Mouse (Mus musculus) embryonic fibroblast, embryonic 13.5 days (primary cell): ENCODE data around the gene Plekhg5.

Experiments used
- CTCF ChIP-seq: IDR thresholded peaks from 2 replicates; pipeline ENCODE4 v1.5.1; 2011; ENCODE audit warnings: mild to moderate bottlenecking, control low read depth, low read length, moderate library complexity, borderline replicate concordance; ENCODE audit not compliant: insufficient read depth
- POLR2A ChIP-seq: IDR thresholded peaks from 2 replicates; pipeline ENCODE4 v1.6.1; 2011; ENCODE audit warnings: low read depth, mild to moderate bottlenecking, control low read depth, low read length, moderate library complexity

DNA sequence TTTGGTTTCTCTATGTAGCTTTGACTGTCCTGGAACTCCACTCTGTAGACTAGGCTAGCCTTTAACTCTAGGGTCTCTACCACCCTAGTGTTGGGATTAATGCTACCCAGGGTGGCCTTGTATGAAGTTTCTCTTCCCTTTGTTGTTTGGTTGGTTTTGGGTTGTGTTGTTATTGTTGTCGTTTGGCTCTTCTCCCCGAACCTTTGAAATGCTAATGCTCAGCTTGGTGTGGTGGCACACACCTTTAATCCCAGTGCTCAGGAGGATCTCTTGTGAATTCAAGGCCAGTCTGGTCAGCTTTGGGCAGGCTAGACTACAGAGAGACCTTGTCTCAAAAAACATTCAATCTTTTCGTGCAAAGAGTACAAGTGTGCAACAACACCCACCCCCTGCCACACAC, 29.1 kb upstream of the Plekhg5 start:
- TF ChIP-seq POLR2A, result no peak
- TF ChIP-seq CTCF, result no peak
